In the genomic region with DNA sequence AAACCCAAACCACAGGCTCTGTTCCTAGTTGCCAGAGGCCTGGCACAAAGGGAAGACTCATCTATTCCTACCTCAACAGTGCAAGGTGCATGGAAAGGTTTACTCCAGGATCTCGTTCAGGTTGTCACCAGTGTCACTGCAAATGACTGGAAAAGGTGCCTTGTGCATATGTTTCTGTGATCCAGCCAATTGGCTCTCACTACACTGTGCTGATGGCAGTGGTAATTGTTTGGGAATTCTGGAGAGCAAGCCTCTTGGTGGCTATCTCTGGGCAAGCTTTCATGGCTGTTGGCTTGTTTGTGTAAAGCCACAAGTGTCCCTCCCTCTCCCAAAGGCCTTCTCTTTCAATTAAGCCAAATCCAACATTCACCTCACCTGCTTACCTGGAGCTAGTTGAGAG, we compare ENCODE assay signal across 20 mouse cellular contexts. TPM values are rescaled to one million over a fixed set of nuclear protein-coding genes. Genes with fewer than 3 reads are reported as not detected.
DNase-seq lines count a peak whose midpoint lies in the region; TF ChIP-seq lines count a peak whose summit lies in the region.
"Had no signal": no experiment of that assay in that cellular context is flagged by ENCODE, and none has a peak within 500 bp of the region (broad histone marks: within the 10 kb centered on the region; RNA-seq: fewer than 3 reads in every experiment).

No protein-coding gene starts in this region.

- peak; percentile 37 to 81 for DNase-seq in cerebellum, adult 2 months
- DNase-seq in cerebellum, adult 11 months = no peak
- DNase-seq in cerebellum, postnatal 25 days = peak; percentile 37 to 42
- no peak for DNase-seq in cerebellum, postnatal 10 days
- peak; percentile 64 for DNase-seq in brain, adult 2 months (ENCODE audit: low read depth, low spot score)
- no peak for DNase-seq in adrenal gland, adult 18-20 months (ENCODE audit: low spot score in 2 of 2)
- DNase-seq: adrenal gland, adult 8-10 months; adrenal gland, postnatal 25 days; cerebellum, adult 8-10 months; gastrocnemius, postnatal 25 days; heart, adult 2 months; heart, postnatal 14 days; kidney, adult 2 months had no signal

- WGBS in cerebellum, adult 2 months = 23% methylated on average over 1 of the region's 1 CpGs

- TF ChIP-seq POLR2A in cerebellum, adult 2 months (IDR thresholded peaks at IDR 0.05; ENCODE audit: borderline replicate concordance, insufficient read depth, low read length) = no peak

- TF ChIP-seq CTCF in cerebellum, adult 2 months (IDR thresholded peaks at IDR 0.05; ENCODE audit: borderline replicate concordance, insufficient read depth, low read depth, low read length) = no peak

- peaks cover 14% of the 10 kb centered on the region for H3K4me1 ChIP-seq in cerebellum, adult 2 months (ENCODE audit: control insufficient read depth, insufficient read depth, low read length)
- H3K4me1 ChIP-seq: forebrain, embryonic 13.5 days; heart, embryonic 10.5 days; hindbrain, embryonic 12.5 days; hindbrain, embryonic 15.5 days had no signal

- H3K27me3 ChIP-seq in cerebellum, adult 2 months (ENCODE audit: control insufficient read depth, insufficient read depth, low read length) = no peaks in the 10 kb centered on the region
- H3K27me3 ChIP-seq: forebrain, embryonic 13.5 days; hindbrain, embryonic 12.5 days; hindbrain, embryonic 15.5 days had no signal

- H3K4me3 ChIP-seq in cerebellum, adult 2 months (replicated peaks; ENCODE audit: insufficient read depth, low read depth, low read length) = no peak overlapping the region
- H3K4me3 ChIP-seq: forebrain, embryonic 10.5 days; forebrain, embryonic 13.5 days; heart, adult 2 months; heart, embryonic 10.5 days; heart, embryonic 13.5 days; hindbrain, embryonic 12.5 days; hindbrain, embryonic 15.5 days had no signal

- H3K27ac ChIP-seq in cerebellum, adult 2 months (ENCODE audit: insufficient read depth, low read length) = no peak overlapping the region
- H3K27ac ChIP-seq: forebrain, embryonic 10.5 days; forebrain, embryonic 13.5 days; heart, adult 2 months; heart, embryonic 10.5 days; heart, embryonic 13.5 days; hindbrain, embryonic 12.5 days; hindbrain, embryonic 15.5 days had no signal

RNA-seq across cellular contexts. Expression of gene Ntn4, which starts 19.3 kb away (rescaled TPM):
- polyA plus RNA-seq in cerebellum, adult 2 months (2012; rRNA removed) = 14.6 and 17.3 TPM in 2 replicates
- total RNA-seq in adrenal gland, adult 18-20 months (2021) = 10 to 100 TPM; 18.6 to 22.4 TPM
- total RNA-seq: MEL had no signal

Comparison
In these comparisons a context has a peak if more than half of its experiments do, and no peak if none do; other contexts are left out.
1. DNase-seq: peak in cerebellum, adult 2 months (2 of 2), cerebellum, postnatal 25 days (2 of 2) and brain, adult 2 months (single experiment); none in cerebellum, adult 11 months (single experiment), cerebellum, postnatal 10 days (0 of 2) and adrenal gland, adult 18-20 months (0 of 2).